Mouse (Mus musculus) C2C12 (cell line): ENCODE measurements around the gene Trim46.

Experiments used
- CEBPB ChIP-seq: IDR thresholded peaks from one replicate; pipeline ENCODE4 v1.6.1; 2011; ENCODE audit warnings: low read depth, mild to moderate bottlenecking, control low read depth, moderate library complexity
- CTCF ChIP-seq: IDR thresholded peaks from one replicate; pipeline ENCODE4 v1.5.1; 2011; ENCODE audit not compliant: control insufficient read depth, insufficient read depth, insufficient read length
- FOSL1 ChIP-seq: IDR thresholded peaks from one replicate; pipeline ENCODE4 v1.8.0; 2011; ENCODE audit warnings: mild to moderate bottlenecking, low read length; ENCODE audit not compliant: poor library complexity, insufficient read depth, severe bottlenecking
- MAX ChIP-seq: IDR thresholded peaks from one replicate; pipeline ENCODE4 v1.6.1; 2011; ENCODE audit warnings: mild to moderate bottlenecking, control low read depth
- MYOD1 ChIP-seq: IDR thresholded peaks from one replicate; pipeline ENCODE4 v1.6.1; 2011; ENCODE audit warnings: low read depth; ENCODE audit not compliant: control insufficient read depth, insufficient read length
- MYOG ChIP-seq: IDR thresholded peaks from one replicate; pipeline ENCODE4 v1.6.1; 2011; ENCODE audit not compliant: control insufficient read depth, insufficient read length; ENCODE audit errors: extremely low read depth
- USF1 ChIP-seq: IDR thresholded peaks from one replicate; pipeline ENCODE4 v1.6.1; 2011; ENCODE audit warnings: low read depth, mild to moderate bottlenecking, control low read depth, moderate library complexity

DNA sequence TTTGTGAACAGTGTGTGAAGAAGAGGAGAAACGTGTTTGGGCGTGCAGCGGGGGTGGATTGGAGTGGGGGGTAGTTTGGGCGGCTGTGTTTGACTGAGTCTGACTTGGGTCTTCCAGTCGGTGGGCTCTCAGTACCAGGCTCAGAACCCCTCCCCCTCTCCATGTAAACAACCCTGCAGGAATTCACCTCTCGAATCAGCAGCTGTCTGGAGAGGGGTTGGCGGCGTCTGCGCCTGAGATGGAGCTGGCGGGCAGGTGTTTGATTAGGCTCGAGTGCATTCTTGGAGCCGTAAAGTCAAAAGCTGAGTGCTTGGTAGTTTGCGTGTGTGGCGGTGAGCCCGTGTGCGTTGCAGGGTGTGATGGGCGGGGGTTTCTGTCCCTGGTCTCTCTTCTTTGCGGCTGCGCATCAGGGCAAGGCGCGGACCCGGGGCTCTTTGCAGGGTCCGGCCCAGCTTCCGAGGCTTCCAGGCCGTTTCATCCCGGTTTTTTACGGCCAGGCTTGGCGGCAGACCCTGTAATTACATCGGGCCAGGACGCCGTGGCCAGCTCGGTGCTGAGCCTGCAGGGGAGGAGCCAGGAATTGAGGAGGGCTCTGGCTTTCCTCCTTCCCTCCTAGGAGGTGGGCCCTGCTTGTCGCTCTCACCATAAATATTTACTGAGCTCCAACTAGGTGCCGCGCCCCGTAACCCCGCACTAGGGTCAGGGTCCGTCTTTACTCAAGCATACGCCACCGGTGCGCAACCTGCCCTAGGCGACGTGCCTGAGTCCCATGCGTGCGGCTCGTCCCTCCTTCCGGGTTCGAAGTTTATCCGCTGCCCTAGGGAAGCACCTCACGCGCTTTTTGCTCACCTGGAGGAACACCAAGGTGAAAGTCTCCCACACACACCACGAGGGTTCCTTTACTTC is 34.8 kb upstream of the Trim46 start, which contains the start of gene Efna1:
- TF ChIP-seq USF1 (no peak), CTCF (no peak), CEBPB (no peak), MYOG (no peak), MAX (no peak), MYOD1 (no peak), FOSL1 (no peak)
